Mouse (Mus musculus) CH12.LX (cell line): ENCODE data around the gene Arhgef10l. TPM values are rescaled to one million over a fixed set of nuclear protein-coding genes. Genes with fewer than 3 reads are reported as not detected.

ENCODE experiments used
- DNase-seq: peaks from one replicate; pipeline ENCODE4 v3.0.0-alpha.2; 2013; ENCODE audit errors: extremely low read depth
- H3K27ac ChIP-seq: 2 replicates; pipeline ENCODE4 v1.5.1; 2012; ENCODE audit warnings: low read depth, mild to moderate bottlenecking, control low read depth, moderate library complexity; ENCODE audit not compliant: insufficient read depth
- H3K27me3 ChIP-seq: replicated peaks from 2 replicates; pipeline ENCODE3; 2012; ENCODE audit warnings: inconsistent platforms
- H3K36me3 ChIP-seq, 2 experiments: replicated peaks in 1 of 2; 2 replicates each; pipeline versions ENCODE3 to v1.6.1; 2012; ENCODE audit warnings: inconsistent platforms in 1 of 2, low read length in 1 of 2, mild to moderate bottlenecking in 1 of 2, mixed read lengths in 1 of 2, moderate library complexity in 1 of 2; ENCODE audit not compliant: control insufficient read depth in 1 of 2, insufficient read depth in 1 of 2
- H3K4me1 ChIP-seq, 2 experiments: 2 replicates each; pipeline ENCODE4 v1.6.1; 2012; ENCODE audit warnings: inconsistent platforms in 1 of 2, moderate library complexity in 1 of 2; ENCODE audit not compliant: insufficient read depth in 2 of 2, control insufficient read depth in 1 of 2
- H3K4me2 ChIP-seq: 2 replicates; pipeline ENCODE4 v1.6.1; 2012; ENCODE audit warnings: low read depth, mild to moderate bottlenecking, control low read depth; ENCODE audit not compliant: poor library complexity, insufficient read depth, severe bottlenecking
- H3K4me3 ChIP-seq, 3 experiments: fragments of 150-350 bp in 1 of 3; sonication (generic) in 1 of 3; replicated peaks in 1 of 3; 2 replicates each; pipeline versions ENCODE3 to v1.5.1; 2011 to 2012; ENCODE audit warnings: low read depth in 2 of 3, low read length in 2 of 3, mild to moderate bottlenecking in 2 of 3, moderate library complexity in 2 of 3, control low read depth in 1 of 3, improper control_type of control experiment in 1 of 3, inconsistent platforms in 1 of 3, mixed read lengths in 1 of 3; ENCODE audit not compliant: poor library complexity in 1 of 3
- H3K79me2 ChIP-seq: replicated peaks from 2 replicates; pipeline ENCODE4 v1.6.1; 2012; ENCODE audit warnings: mild to moderate bottlenecking, moderate library complexity; ENCODE audit not compliant: control insufficient read depth, poor library complexity, insufficient read depth, severe bottlenecking; ENCODE audit errors: extremely low read depth
- H3K9ac ChIP-seq: 2 replicates; pipeline ENCODE4 v1.6.1; 2012; ENCODE audit warnings: low read depth, mild to moderate bottlenecking, control low read depth, moderate library complexity; ENCODE audit not compliant: insufficient read depth
- H3K9me3 ChIP-seq: replicated peaks from 2 replicates; pipeline ENCODE3; 2012; ENCODE audit warnings: low read length, inconsistent platforms, mixed read lengths
- CHD1 ChIP-seq: IDR thresholded peaks from 2 replicates; pipeline ENCODE4 v1.6.1; 2012; ENCODE audit warnings: low read depth, low read length, improper control_type of control experiment, inconsistent platforms
- CTCF ChIP-seq, 2 experiments: IDR thresholded peaks in 1 of 2; conservative IDR thresholded peaks in 1 of 2; 2 replicates each; pipeline ENCODE4 v1.5.1; 2011 to 2012; ENCODE audit warnings: low read depth in 2 of 2, low read length in 2 of 2, improper control_type of control experiment in 1 of 2, inconsistent platforms in 1 of 2, mild to moderate bottlenecking in 1 of 2, moderate library complexity in 1 of 2
- ELF1 ChIP-seq: IDR thresholded peaks from 2 replicates; pipeline ENCODE4 v1.6.1; 2014; ENCODE audit warnings: low read depth, mild to moderate bottlenecking, inconsistent platforms, low read length, improper control_type of control experiment
- EP300 ChIP-seq: IDR thresholded peaks from 2 replicates; pipeline ENCODE4 v1.6.1; 2011; ENCODE audit warnings: low read length, improper control_type of control experiment
- ETS1 ChIP-seq: conservative IDR thresholded peaks from 2 replicates; pipeline ENCODE4 v1.6.1; 2012; ENCODE audit warnings: low read depth, mild to moderate bottlenecking, inconsistent platforms, low read length, improper control_type of control experiment, moderate library complexity
- GABPA ChIP-seq: IDR thresholded peaks from 2 replicates; pipeline ENCODE4 v1.6.1; 2012; ENCODE audit warnings: low read depth, low read length, improper control_type of control experiment, inconsistent platforms; ENCODE audit not compliant: insufficient replicate concordance
- MAFK ChIP-seq: IDR thresholded peaks from 2 replicates; pipeline ENCODE4 v1.6.1; 2011; ENCODE audit warnings: low read length, improper control_type of control experiment; ENCODE audit not compliant: insufficient replicate concordance
- MAX ChIP-seq: IDR thresholded peaks from 2 replicates; pipeline ENCODE4 v1.6.1; 2011; ENCODE audit warnings: low read length, improper control_type of control experiment
- MEF2A ChIP-seq: IDR thresholded peaks from 2 replicates; pipeline ENCODE4 v1.6.1; 2014; ENCODE audit warnings: low read depth, mild to moderate bottlenecking, inconsistent platforms, low read length, improper control_type of control experiment, borderline replicate concordance
- MXI1 ChIP-seq: IDR thresholded peaks from 2 replicates; pipeline ENCODE4 v1.6.1; 2011; ENCODE audit warnings: mild to moderate bottlenecking, low read depth, low read length, improper control_type of control experiment
- MYC ChIP-seq: IDR thresholded peaks from 2 replicates; pipeline ENCODE4 v1.6.1; 2011; ENCODE audit warnings: low read depth, mild to moderate bottlenecking, improper control_type of control experiment, low read length
- PAX5 ChIP-seq: IDR thresholded peaks from 2 replicates; pipeline ENCODE4 v1.6.1; 2012; ENCODE audit warnings: low read length, inconsistent platforms, mixed read lengths
- POLR2AphosphoS2 ChIP-seq: IDR thresholded peaks from 2 replicates; pipeline ENCODE4 v1.6.1; 2011; ENCODE audit warnings: low read depth, low read length, improper control_type of control experiment
- RAD21 ChIP-seq: IDR thresholded peaks from 2 replicates; pipeline ENCODE4 v1.6.1; 2011; ENCODE audit warnings: low read depth, mild to moderate bottlenecking, low read length, improper control_type of control experiment, moderate library complexity
- RCOR1 ChIP-seq: conservative IDR thresholded peaks from 2 replicates; pipeline ENCODE4 v1.6.1; 2012; ENCODE audit warnings: low read depth, mild to moderate bottlenecking, inconsistent platforms, low read length, improper control_type of control experiment
- SIN3A ChIP-seq: IDR thresholded peaks from 2 replicates; pipeline ENCODE4 v1.6.1; 2012; ENCODE audit warnings: low read length, improper control_type of control experiment, inconsistent platforms
- SMC3 ChIP-seq: IDR thresholded peaks from 2 replicates; pipeline ENCODE4 v1.6.1; 2011; ENCODE audit warnings: low read depth, low read length, improper control_type of control experiment
- TBP ChIP-seq: conservative IDR thresholded peaks from 2 replicates; pipeline ENCODE4 v1.6.1; 2011; ENCODE audit warnings: low read depth, low read length, improper control_type of control experiment
- UBTF ChIP-seq: IDR thresholded peaks from 2 replicates; pipeline ENCODE4 v1.6.1; 2012; ENCODE audit warnings: low read depth, mild to moderate bottlenecking, inconsistent platforms, low read length, improper control_type of control experiment, moderate library complexity
- ZC3H11A ChIP-seq: IDR thresholded peaks from 2 replicates; pipeline ENCODE4 v1.6.1; 2012; ENCODE audit warnings: low read depth, mild to moderate bottlenecking, inconsistent platforms, low read length, improper control_type of control experiment
- ZKSCAN1 ChIP-seq: IDR thresholded peaks from 2 replicates; pipeline ENCODE4 v1.6.1; 2012; ENCODE audit warnings: low read depth, inconsistent platforms, low read length, improper control_type of control experiment, borderline replicate concordance
- ZNF384 ChIP-seq: IDR thresholded peaks from 2 replicates; pipeline ENCODE4 v1.6.1; 2012; ENCODE audit warnings: low read depth, low read length, improper control_type of control experiment, inconsistent platforms
- dilution Hi-C: fragments of 300-500 bp; cut with MboI; formaldehyde crosslinking; loops from 2 replicates; pipeline ENCODE4 v1.14.3; 2020; ENCODE audit warnings: low sequenced_read_pairs; ENCODE audit not compliant: extremely low pct_unique_long_range_greater_than_20kb, extremely low pct_ligation_motif_present
- in situ Hi-C: fragments of 300-500 bp; cut with MboI; formaldehyde crosslinking; loops from 3 replicates; pipeline ENCODE4 v1.14.3; 2019; ENCODE audit warnings: low sequenced_read_pairs, low pct_ligation_motif_present, low pct_unique_long_range_greater_than_20kb, mixed read lengths
- polyA plus RNA-seq: library from polyadenylated mRNA; unstranded; fragments of >175 nt; gene quantifications from 2 replicates; pipeline ENCODE4 v1.2.1, GENCODE M21; 2012; ENCODE audit warnings: low read depth; ENCODE audit not compliant: insufficient read length
- total RNA-seq, 2 experiments: library from RNA; depleted of rRNA; stranded (reverse); fragments of 300-350 nt in 1 of 2; fragments of >200 nt in 1 of 2; gene quantifications; 2 replicates each; pipeline ENCODE4 v1.2.3; 2012 to 2014

The Arhgef10l gene
- total and polyA plus RNA-seq, 3 experiments = 4.5 to 15.8 (median 10.2) TPM

DNA sequence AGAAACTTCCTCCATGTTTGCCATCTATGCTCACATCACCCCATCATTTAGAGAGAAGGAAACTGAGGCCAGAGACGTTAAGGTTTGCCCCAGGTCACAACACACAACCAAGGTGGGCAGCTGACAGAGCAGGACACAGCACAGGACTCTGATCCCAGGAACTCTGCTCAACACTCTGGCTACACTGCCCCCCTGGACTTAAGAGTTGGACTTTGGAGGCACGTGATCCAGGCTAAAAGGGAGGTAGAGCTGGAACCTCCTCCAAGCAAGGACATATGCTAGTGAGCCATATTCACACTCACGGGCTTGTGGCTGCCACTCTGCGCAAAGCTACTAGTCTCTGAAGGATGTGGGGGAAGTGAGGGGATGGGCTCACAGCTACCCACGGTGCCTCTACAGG is 45.3 kb downstream of the Arhgef10l start:
- Histone ChIP-seq H3K79me2 (no peaks in the 10 kb centered on the region), H3K27me3 (peaks cover 56% of the 10 kb centered on the region), H3K4me3 (no peak overlapping the region), H3K9ac (no peak overlapping the region), H3K27ac (no peak overlapping the region), H3K4me2 (no peak overlapping the region), H3K4me1 (peaks cover 6 to 15% of the 10 kb centered on the region in 2 experiments), H3K9me3 (no peaks in the 10 kb centered on the region), H3K36me3 (no peaks in the 10 kb centered on the region)
- no peak for DNase-seq
- TF ChIP-seq CHD1 (no peak), ELF1 (no peak), TBP (no peak), ZNF384 (no peak), CTCF (conservative IDR thresholded peaks at IDR 0.05 in 1 of 2, IDR thresholded peaks at IDR 0.05 in 1 of 2; ENCODE audit: low read depth in 2 of 2, low read length in 2 of 2) (no peak), ETS1 (no peak), PAX5 (no peak), UBTF (no peak), POLR2AphosphoS2 (no peak), RCOR1 (no peak), GABPA (no peak), EP300 (no peak), ZC3H11A (no peak), SIN3A (no peak), ZKSCAN1 (no peak)
- in situ Hi-C loops (no loop called here), dilution Hi-C loops (no loop called here)

- H3K4me2 ChIP-seq = no peak overlapping the region
- peak; percentile 6 for DNase-seq
- in situ Hi-C loops = no loop called here
Observed at GRCm38 (mm10) chr4:140617391-140618385, 48.1 kb downstream of the Arhgef10l start.

More at GRCm38 (mm10) chr4:140617391-140618385, 48.1 kb downstream of the Arhgef10l start:
- Histone ChIP-seq H3K4me3 (no peak overlapping the region), H3K79me2 (no peaks in the 10 kb centered on the region), H3K9ac (no peak overlapping the region), H3K9me3 (no peaks in the 10 kb centered on the region), H3K4me1 (peaks cover 8 to 12% of the 10 kb centered on the region in 2 experiments), H3K27ac (no peak overlapping the region), H3K27me3 (peaks cover 49% of the 10 kb centered on the region), H3K36me3 (no peaks in the 10 kb centered on the region)
- dilution Hi-C loops = no loop called here
- TF ChIP-seq RAD21 (peak; percentile 48), MXI1 (no peak), MAFK (no peak), MAX (peak; percentile 26; the same call in 1 of the 2 replicates), MEF2A (no peak), SMC3 (peak; percentile 50), CTCF (conservative IDR thresholded peaks at IDR 0.05 in 1 of 2, IDR thresholded peaks at IDR 0.05 in 1 of 2; ENCODE audit: low read depth in 2 of 2, low read length in 2 of 2) (peak in 1 of 2 experiments; percentile 57; a peak in 2 of 4 replicates), PAX5 (no peak), MYC (peak; percentile 67; the same call in 1 of the 2 replicates)
